Mouse (Mus musculus) midbrain, embryonic 11.5 days (tissue): ENCODE results near the gene Arhgef40. TPM values are rescaled to one million over a fixed set of nuclear protein-coding genes. Genes with fewer than 3 reads are reported as not detected.
A peak's percentile ranks its signal among the peaks of the same experiment; 100 is the strongest.

ENCODE experiments used
- ATAC-seq: fragments of 200-750 bp; cut with Nextera tagmentation; 2 replicates; pipeline ENCODE4 v1.8.0; 2017; ENCODE audit warnings: moderate TSS enrichment, moderate library complexity; ENCODE audit not compliant: low FRiP score
- DNase-seq: peaks from one replicate; pipeline ENCODE4 v3.0.0; 2015; ENCODE audit warnings: low spot score; ENCODE audit errors: missing footprints
- H3K27ac ChIP-seq: fragments of 300-500 bp; sonication (generic); 2 replicates; pipeline ENCODE4 v1.5.1; 2014; ENCODE audit warnings: low read depth, low read length
- H3K27me3 ChIP-seq: fragments of 300-500 bp; sonication (generic); 2 replicates; pipeline ENCODE4 v1.6.1; 2014; ENCODE audit warnings: mild to moderate bottlenecking, low read length, moderate library complexity, mixed read lengths; ENCODE audit not compliant: control insufficient read depth, insufficient read depth
- H3K36me3 ChIP-seq: fragments of 300-500 bp; sonication (generic); 2 replicates; pipeline ENCODE4 v1.6.1; 2014; ENCODE audit warnings: mild to moderate bottlenecking, low read length, moderate library complexity, mixed read lengths; ENCODE audit not compliant: control insufficient read depth, insufficient read depth
- H3K4me1 ChIP-seq: fragments of 300-500 bp; sonication (generic); 2 replicates; pipeline ENCODE4 v1.6.1; 2014; ENCODE audit warnings: low read length; ENCODE audit not compliant: control insufficient read depth, insufficient read depth
- H3K4me2 ChIP-seq: fragments of 300-500 bp; sonication (generic); 2 replicates; pipeline ENCODE4 v1.6.1; 2014; ENCODE audit warnings: mild to moderate bottlenecking, moderate library complexity
- H3K4me3 ChIP-seq: fragments of 300-500 bp; sonication (generic); 2 replicates; pipeline ENCODE4 v1.5.1; 2014; ENCODE audit warnings: low read depth, low read length
- H3K9ac ChIP-seq: fragments of 300-500 bp; sonication (generic); 2 replicates; pipeline ENCODE4 v1.6.1; 2014; ENCODE audit warnings: low read length
- H3K9me3 ChIP-seq: fragments of 300-500 bp; sonication (generic); 2 replicates; pipeline ENCODE4 v1.6.1; 2016; ENCODE audit warnings: low read length; ENCODE audit not compliant: control insufficient read depth
- WGBS: fragments of 180-500 bp; shearing (Covaris S2); extraction: QIAGEN DNeasy Blood & Tissue Kit; methylation state at CpG from one replicate; pipeline ENCODE4 v1.1.7; 2014; 5-methylcytosine and 5-hydroxymethylcytosine counted together
- polyA plus RNA-seq: library from polyadenylated mRNA; unstranded; fragments of >200 nt; fragmentation: Nextera tagmentation; extraction: Ambion mirVana; gene quantifications from 2 replicates; pipeline ENCODE4 v1.2.1, GENCODE M21; 2014

Arhgef40 gene
- polyA plus RNA-seq, 1 experiment from 2014 or later, result 52.8 TPM

GRCm38 (mm10) chr14:52009361-52009760, 24.8 kb downstream of the Arhgef40 start:
- no peaks in the 10 kb centered on the region for H3K27me3 ChIP-seq
- peak overlapping the region; percentile 85 for H3K4me2 ChIP-seq
- DNase-seq (peak; percentile 93), ATAC-seq (no peak)
- peaks cover 30% of the 10 kb centered on the region for H3K36me3 ChIP-seq
- peak overlapping the region; percentile 41 for H3K4me3 ChIP-seq
- H3K27ac ChIP-seq, result peak overlapping the region; percentile 100
- WGBS, result 21% methylated on average over 26 of the region's 26 CpGs
- H3K9me3 ChIP-seq, result no peaks in the 10 kb centered on the region
- peak overlapping the region; percentile 73 for H3K9ac ChIP-seq
- peaks cover 61% of the 10 kb centered on the region for H3K4me1 ChIP-seq

GRCm38 (mm10) chr14:52009841-52010240, 25.3 kb downstream of the Arhgef40 start:
- no peak for DNase-seq
- peak overlapping the region; percentile 41 for H3K4me3 ChIP-seq
- peak overlapping the region; percentile 73 for H3K9ac ChIP-seq
- no peaks in the 10 kb centered on the region for H3K27me3 ChIP-seq
- H3K36me3 ChIP-seq, result peaks cover 30% of the 10 kb centered on the region
- ATAC-seq, result no peak
- peak overlapping the region; percentile 85 for H3K4me2 ChIP-seq
- H3K9me3 ChIP-seq, result no peaks in the 10 kb centered on the region
- H3K4me1 ChIP-seq, result peaks cover 56% of the 10 kb centered on the region
- WGBS, result 29% methylated on average over 6 of the region's 6 CpGs
- H3K27ac ChIP-seq, result peak overlapping the region; percentile 100

- peaks cover 54% of the 10 kb centered on the region for H3K4me1 ChIP-seq
- 2% methylated on average over 9 of the region's 9 CpGs for WGBS
- peak overlapping the region; percentile 73 for H3K9ac ChIP-seq
- peak overlapping the region; percentile 41 for H3K4me3 ChIP-seq
- DNase-seq (peak; percentile 99), ATAC-seq (peak; percentile 89)
- peak overlapping the region; percentile 85 for H3K4me2 ChIP-seq
- no peaks in the 10 kb centered on the region for H3K27me3 ChIP-seq
- peak overlapping the region; percentile 100 for H3K27ac ChIP-seq
- H3K36me3 ChIP-seq, result peaks cover 29% of the 10 kb centered on the region
- H3K9me3 ChIP-seq, result no peaks in the 10 kb centered on the region
Measured at GRCm38 (mm10) chr14:52010446-52011111, 26.1 kb downstream of the Arhgef40 start.

GRCm38 (mm10) chr14:52011683-52012082, 27.2 kb downstream of the Arhgef40 start:
- DNase-seq, result no peak
- ATAC-seq, result no peak
- Histone ChIP-seq H3K27me3 (no peaks in the 10 kb centered on the region), H3K4me1 (peaks cover 59% of the 10 kb centered on the region), H3K4me3 (peak overlapping the region; percentile 41; the same call in 1 of the 2 replicates), H3K9me3 (no peaks in the 10 kb centered on the region), H3K4me2 (peak overlapping the region; percentile 85), H3K27ac (peak overlapping the region; percentile 100), H3K9ac (peak overlapping the region; percentile 73; the same call in 1 of the 2 replicates), H3K36me3 (peaks cover 21% of the 10 kb centered on the region)
- 46% methylated on average over 1 of the region's 1 CpGs for WGBS

- WGBS, result 67% methylated on average over 4 of the region's 4 CpGs
- peak; percentile 88 for DNase-seq
- peak overlapping the region; percentile 85 for H3K4me2 ChIP-seq
Measured at GRCm38 (mm10) chr14:52012085-52012484, 27.6 kb downstream of the Arhgef40 start.

GRCm38 (mm10) chr14:52012553-52012952, 28.0 kb downstream of the Arhgef40 start:
- WGBS, result 45% methylated on average over 5 of the region's 5 CpGs
- ATAC-seq, result no peak
- peak overlapping the region; percentile 80 for H3K4me3 ChIP-seq
- H3K9ac ChIP-seq, result peak overlapping the region; percentile 98
- H3K4me1 ChIP-seq, result peaks cover 59% of the 10 kb centered on the region
- no peaks in the 10 kb centered on the region for H3K9me3 ChIP-seq
- DNase-seq, result peak; percentile 89
- peak overlapping the region; percentile 100 for H3K27ac ChIP-seq
- H3K27me3 ChIP-seq, result no peaks in the 10 kb centered on the region
- peaks cover 13% of the 10 kb centered on the region for H3K36me3 ChIP-seq
- peak overlapping the region; percentile 85 for H3K4me2 ChIP-seq

More at GRCm38 (mm10) chr14:52012085-52012484, 27.6 kb downstream of the Arhgef40 start:
- no peaks in the 10 kb centered on the region for H3K9me3 ChIP-seq
- no peak for ATAC-seq
- peak overlapping the region; percentile 100 for H3K27ac ChIP-seq
- H3K27me3 ChIP-seq, result no peaks in the 10 kb centered on the region
- peak overlapping the region; percentile 80 for H3K4me3 ChIP-seq
- peaks cover 59% of the 10 kb centered on the region for H3K4me1 ChIP-seq
- H3K9ac ChIP-seq, result peak overlapping the region; percentile 98
- peaks cover 16% of the 10 kb centered on the region for H3K36me3 ChIP-seq

- Histone ChIP-seq H3K9me3 (no peaks in the 10 kb centered on the region), H3K27ac (peak overlapping the region; percentile 100), H3K9ac (peak overlapping the region; percentile 98), H3K4me2 (peak overlapping the region; percentile 85), H3K27me3 (no peaks in the 10 kb centered on the region), H3K4me1 (peaks cover 57% of the 10 kb centered on the region), H3K4me3 (peak overlapping the region; percentile 80), H3K36me3 (peaks cover 11% of the 10 kb centered on the region)
- WGBS, result 24% methylated on average over 8 of the region's 8 CpGs
- DNase-seq (peak; percentile 91), ATAC-seq (no peak)
Measured at GRCm38 (mm10) chr14:52013021-52013610, 28.6 kb downstream of the Arhgef40 start.

- ATAC-seq (peak; percentile 9), DNase-seq (peak; percentile 96)
- H3K36me3 ChIP-seq, result peaks cover 4% of the 10 kb centered on the region
- H3K4me1 ChIP-seq, result peaks cover 55% of the 10 kb centered on the region
- H3K9ac ChIP-seq, result peak overlapping the region; percentile 98
- 2% methylated on average over 15 of the region's 24 CpGs for WGBS
- H3K4me3 ChIP-seq, result peak overlapping the region; percentile 80
- peak overlapping the region; percentile 100 for H3K27ac ChIP-seq
- H3K4me2 ChIP-seq, result peak overlapping the region; percentile 85
- no peaks in the 10 kb centered on the region for H3K9me3 ChIP-seq
- no peaks in the 10 kb centered on the region for H3K27me3 ChIP-seq
Measured at GRCm38 (mm10) chr14:52013771-52014219, 29.3 kb downstream of the Arhgef40 start.

GRCm38 (mm10) chr14:52014271-52014760, 29.8 kb downstream of the Arhgef40 start:
- ATAC-seq, result peak; percentile 28
- no peak for DNase-seq
- Histone ChIP-seq H3K9ac (peak overlapping the region; percentile 98), H3K4me1 (peaks cover 54% of the 10 kb centered on the region), H3K27me3 (no peaks in the 10 kb centered on the region), H3K36me3 (no peaks in the 10 kb centered on the region), H3K4me2 (peak overlapping the region; percentile 85), H3K4me3 (peak overlapping the region; percentile 80), H3K9me3 (no peaks in the 10 kb centered on the region), H3K27ac (peak overlapping the region; percentile 100)
- WGBS, result 0% methylated on average over 7 of the region's 80 CpGs
